Mouse (Mus musculus): ENCODE data around the gene Ddhd1. TPM values are rescaled to one million over a fixed set of nuclear protein-coding genes. Genes with fewer than 3 reads are reported as not detected.

Ddhd1 gene
- polyA plus RNA-seq, 1 experiment = 5.5 TPM

DNA sequence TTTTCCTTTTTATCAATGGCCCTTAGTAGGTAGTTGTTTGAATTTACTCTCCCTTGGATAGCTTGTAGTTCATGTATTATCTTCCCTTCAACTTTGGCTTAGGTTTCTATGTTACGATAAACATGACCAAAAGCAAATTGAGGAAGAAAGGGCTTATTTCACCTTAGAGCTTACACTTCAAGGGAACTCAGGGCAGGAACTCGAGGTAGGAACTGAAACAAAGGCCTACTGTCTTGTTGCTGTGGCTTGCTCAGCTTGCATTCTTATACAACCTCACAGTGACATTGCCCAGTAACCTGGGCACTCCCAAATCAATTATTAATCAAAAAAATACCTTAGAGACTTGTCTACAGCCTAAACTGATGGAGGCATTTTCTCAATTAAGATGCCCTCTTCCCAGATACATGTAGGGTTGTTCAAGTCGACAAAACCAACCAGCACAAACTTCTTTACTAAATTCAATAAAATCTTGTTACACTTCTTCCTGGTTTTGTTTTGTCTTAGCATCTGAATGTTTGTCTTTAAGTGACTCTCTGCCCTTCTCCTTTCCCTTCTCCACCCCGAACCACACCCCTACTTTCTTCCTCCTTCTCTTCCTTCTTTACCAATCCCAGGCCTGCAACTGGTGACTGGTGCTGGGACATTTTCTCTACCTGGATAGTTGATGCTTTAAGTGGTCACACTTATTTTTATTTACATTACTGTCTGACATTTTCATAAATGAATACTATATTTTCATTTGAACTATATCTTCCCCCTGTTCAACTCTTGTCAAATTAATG is 25.0 kb downstream of the Ddhd1 start:
- no peaks in the 10 kb centered on the region for H3K79me2 ChIP-seq (ENCODE audit: control insufficient read depth, insufficient read depth)
- H3K4me2 ChIP-seq (ENCODE audit: low read depth) = no peak overlapping the region
- H3ac ChIP-seq (ENCODE audit: control insufficient read depth, insufficient read length) = no peak overlapping the region
- TF ChIP-seq MYOD1 (IDR thresholded peaks at IDR 0.05; ENCODE audit: control insufficient read depth in 1 of 3, insufficient read length in 2 of 3, low read depth in 2 of 3) = no peak
- no peak for TF ChIP-seq SRF (IDR thresholded peaks at IDR 0.05; ENCODE audit: control insufficient read depth, insufficient read length, low read depth)
- no peak for TF ChIP-seq USF1 (IDR thresholded peaks at IDR 0.05; ENCODE audit: low read depth)
- TF ChIP-seq MYOG (IDR thresholded peaks at IDR 0.05; ENCODE audit: control insufficient read depth in 1 of 3, insufficient read depth in 1 of 3, insufficient read length in 2 of 3, low read depth in 2 of 3) = no peak
- no peak for TF ChIP-seq E2F4 (IDR thresholded peaks at IDR 0.05; ENCODE audit: insufficient read depth)
- TF ChIP-seq MAX (IDR thresholded peaks at IDR 0.05; ENCODE audit: low read depth) = no peak
- TF ChIP-seq POLR2AphosphoS2 (IDR thresholded peaks at IDR 0.05; ENCODE audit: insufficient read length, low read depth) = no peak
- no peak for TF ChIP-seq REST (IDR thresholded peaks at IDR 0.05; ENCODE audit: insufficient read depth, insufficient read length)
- no peak for TF ChIP-seq CEBPB (IDR thresholded peaks at IDR 0.05; ENCODE audit: insufficient read depth, poor library complexity, severe bottlenecking)
- no peak for TF ChIP-seq POLR2A (IDR thresholded peaks at IDR 0.05; ENCODE audit: insufficient read length, low read depth)
- TF ChIP-seq TCF12 (IDR thresholded peaks at IDR 0.05; ENCODE audit: insufficient read depth, poor library complexity, severe bottlenecking) = no peak
- TF ChIP-seq TCF3 (IDR thresholded peaks at IDR 0.05; ENCODE audit: insufficient read length, low read depth) = no peak
- no peaks in the 10 kb centered on the region for H3K27me3 ChIP-seq (ENCODE audit: control insufficient read depth, insufficient read depth, insufficient read length)
- no peak overlapping the region for H3K4me3 ChIP-seq
- H3K36me3 ChIP-seq (ENCODE audit: control insufficient read depth, insufficient read depth) = no peaks in the 10 kb centered on the region

DNA sequence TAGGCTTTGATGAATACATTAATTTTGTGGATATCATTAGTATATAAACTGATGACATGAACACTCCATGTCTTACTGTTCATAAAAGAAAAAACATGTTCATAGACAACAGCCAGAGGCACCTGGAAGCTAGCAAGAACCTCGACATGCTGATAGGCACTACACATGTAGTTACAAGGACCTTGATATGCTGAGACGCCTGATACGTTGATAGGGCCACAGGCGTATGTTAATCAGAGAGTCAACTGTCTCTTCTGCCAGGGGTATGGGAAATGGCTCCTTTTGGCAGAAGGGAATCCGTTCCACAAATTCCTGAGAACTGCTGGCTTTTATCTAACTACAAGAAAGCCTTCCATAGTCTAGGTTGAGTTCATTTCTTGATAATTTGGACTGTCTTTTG is 27.4 kb downstream of the Ddhd1 start:
- TF ChIP-seq SRF (IDR thresholded peaks at IDR 0.05; ENCODE audit: control insufficient read depth, insufficient read length, low read depth) (no peak), MYOG (IDR thresholded peaks at IDR 0.05; ENCODE audit: control insufficient read depth in 1 of 3, insufficient read depth in 1 of 3, insufficient read length in 2 of 3, low read depth in 2 of 3) (no peak), MYOD1 (IDR thresholded peaks at IDR 0.05; ENCODE audit: control insufficient read depth in 1 of 3, insufficient read length in 2 of 3, low read depth in 2 of 3) (no peak), TCF12 (IDR thresholded peaks at IDR 0.05; ENCODE audit: insufficient read depth, poor library complexity, severe bottlenecking) (no peak), USF1 (IDR thresholded peaks at IDR 0.05; ENCODE audit: low read depth) (no peak), CEBPB (IDR thresholded peaks at IDR 0.05; ENCODE audit: insufficient read depth, poor library complexity, severe bottlenecking) (no peak), E2F4 (IDR thresholded peaks at IDR 0.05; ENCODE audit: insufficient read depth) (no peak), REST (IDR thresholded peaks at IDR 0.05; ENCODE audit: insufficient read depth, insufficient read length) (no peak), POLR2AphosphoS2 (IDR thresholded peaks at IDR 0.05; ENCODE audit: insufficient read length, low read depth) (no peak), TCF3 (IDR thresholded peaks at IDR 0.05; ENCODE audit: insufficient read length, low read depth) (no peak)
- Histone ChIP-seq H3ac (ENCODE audit: control insufficient read depth, insufficient read length) (no peak overlapping the region), H3K79me2 (ENCODE audit: control insufficient read depth, insufficient read depth) (no peaks in the 10 kb centered on the region), H3K4me3 (no peak overlapping the region), H3K36me3 (ENCODE audit: control insufficient read depth, insufficient read depth) (no peaks in the 10 kb centered on the region), H3K4me2 (ENCODE audit: low read depth) (no peak overlapping the region), H3K27me3 (ENCODE audit: control insufficient read depth, insufficient read depth, insufficient read length) (no peaks in the 10 kb centered on the region)

DNA sequence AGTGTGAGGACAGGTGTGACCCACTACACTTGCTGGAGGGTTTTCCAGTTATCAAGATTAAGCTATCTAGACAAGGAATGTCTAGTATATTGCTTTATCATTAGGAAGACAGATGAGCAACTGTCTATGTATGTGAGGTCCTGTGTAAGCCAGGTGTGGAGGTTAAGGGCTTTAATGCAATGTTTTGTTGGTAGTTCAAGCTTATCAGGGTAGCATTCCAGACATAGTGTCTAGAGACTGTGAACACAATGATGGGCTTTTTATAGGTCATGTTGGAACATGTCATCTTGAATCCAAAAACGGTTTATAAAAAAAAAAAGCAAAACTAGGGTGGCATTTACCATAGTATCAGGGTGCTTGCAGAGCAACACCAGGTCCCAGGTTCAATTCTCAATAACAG is 28.0 kb downstream of the Ddhd1 start:
- Histone ChIP-seq H3K4me3 (no peak overlapping the region), H3K36me3 (ENCODE audit: control insufficient read depth, insufficient read depth) (no peaks in the 10 kb centered on the region), H3K4me2 (ENCODE audit: low read depth) (no peak overlapping the region), H3ac (ENCODE audit: control insufficient read depth, insufficient read length) (no peak overlapping the region), H3K27me3 (ENCODE audit: control insufficient read depth, insufficient read depth, insufficient read length) (no peaks in the 10 kb centered on the region), H3K79me2 (ENCODE audit: control insufficient read depth, insufficient read depth) (no peaks in the 10 kb centered on the region)
- TF ChIP-seq SRF (IDR thresholded peaks at IDR 0.05; ENCODE audit: control insufficient read depth, insufficient read length, low read depth) (no peak), POLR2AphosphoS2 (IDR thresholded peaks at IDR 0.05; ENCODE audit: insufficient read length, low read depth) (no peak), E2F4 (IDR thresholded peaks at IDR 0.05; ENCODE audit: insufficient read depth) (no peak), REST (IDR thresholded peaks at IDR 0.05; ENCODE audit: insufficient read depth, insufficient read length) (no peak), USF1 (IDR thresholded peaks at IDR 0.05; ENCODE audit: low read depth) (no peak), TCF3 (IDR thresholded peaks at IDR 0.05; ENCODE audit: insufficient read length, low read depth) (no peak), TCF12 (IDR thresholded peaks at IDR 0.05; ENCODE audit: insufficient read depth, poor library complexity, severe bottlenecking) (no peak), POLR2A (IDR thresholded peaks at IDR 0.05; ENCODE audit: insufficient read length, low read depth) (no peak), MAX (IDR thresholded peaks at IDR 0.05; ENCODE audit: low read depth) (no peak), CEBPB (IDR thresholded peaks at IDR 0.05; ENCODE audit: insufficient read depth, poor library complexity, severe bottlenecking) (no peak)

DNA sequence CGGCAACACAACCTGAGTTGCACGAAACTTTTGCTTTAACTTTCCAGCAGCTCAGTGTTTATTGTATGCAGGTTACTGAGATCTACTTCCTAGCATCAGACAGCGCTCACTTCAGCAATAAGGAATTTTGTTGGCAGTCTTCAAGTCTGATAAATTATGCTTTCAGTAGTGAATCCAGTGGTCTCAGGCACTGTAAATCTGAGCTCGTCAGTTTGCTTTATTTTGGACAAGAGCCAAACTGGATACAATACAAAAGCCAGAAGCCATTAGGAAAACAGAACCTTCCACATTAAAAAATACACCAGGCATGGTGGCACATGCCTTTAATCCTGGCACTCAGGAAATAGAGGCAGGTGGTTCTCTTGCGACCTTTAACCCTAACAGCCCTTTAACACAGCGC is 39.6 kb downstream of the Ddhd1 start:
- H3ac ChIP-seq (ENCODE audit: control insufficient read depth, insufficient read length) = no peak overlapping the region
- no peak overlapping the region for H3K4me2 ChIP-seq (ENCODE audit: low read depth)
- no peaks in the 10 kb centered on the region for H3K27me3 ChIP-seq (ENCODE audit: control insufficient read depth, insufficient read depth, insufficient read length)
- no peaks in the 10 kb centered on the region for H3K79me2 ChIP-seq (ENCODE audit: control insufficient read depth, insufficient read depth)
- no peak overlapping the region for H3K4me3 ChIP-seq
- H3K36me3 ChIP-seq (ENCODE audit: control insufficient read depth, insufficient read depth) = peaks cover 13% of the 10 kb centered on the region
- TF ChIP-seq USF1 (IDR thresholded peaks at IDR 0.05; ENCODE audit: low read depth) = no peak
- no peak for TF ChIP-seq MYOG (IDR thresholded peaks at IDR 0.05; ENCODE audit: control insufficient read depth in 1 of 3, insufficient read depth in 1 of 3, insufficient read length in 2 of 3, low read depth in 2 of 3)
- TF ChIP-seq TCF12 (IDR thresholded peaks at IDR 0.05; ENCODE audit: insufficient read depth, poor library complexity, severe bottlenecking) = no peak
- no peak for TF ChIP-seq POLR2A (IDR thresholded peaks at IDR 0.05; ENCODE audit: insufficient read length, low read depth)
- TF ChIP-seq E2F4 (IDR thresholded peaks at IDR 0.05; ENCODE audit: insufficient read depth) = no peak
- TF ChIP-seq CEBPB (IDR thresholded peaks at IDR 0.05; ENCODE audit: insufficient read depth, poor library complexity, severe bottlenecking) = no peak
- TF ChIP-seq MAX (IDR thresholded peaks at IDR 0.05; ENCODE audit: low read depth) = no peak
- no peak for TF ChIP-seq MYOD1 (IDR thresholded peaks at IDR 0.05; ENCODE audit: control insufficient read depth in 1 of 3, insufficient read length in 2 of 3, low read depth in 2 of 3)
- TF ChIP-seq SRF (IDR thresholded peaks at IDR 0.05; ENCODE audit: control insufficient read depth, insufficient read length, low read depth) = no peak
- no peak for TF ChIP-seq POLR2AphosphoS2 (IDR thresholded peaks at IDR 0.05; ENCODE audit: insufficient read length, low read depth)
- no peak for TF ChIP-seq REST (IDR thresholded peaks at IDR 0.05; ENCODE audit: insufficient read depth, insufficient read length)
- TF ChIP-seq TCF3 (IDR thresholded peaks at IDR 0.05; ENCODE audit: insufficient read length, low read depth) = no peak

Measured in myocyte (in vitro differentiated cells).